Mouse (Mus musculus) heart, adult 9 months (tissue): Measurements from ENCODE around the gene Spin1.
A peak's percentile ranks its signal among the peaks of the same experiment; 100 is the strongest.
"Not testable (repeated sequence)": the region's sequence is repeated elsewhere in the genome, so short reads cannot be mapped to it uniquely, and the experiment has no call there.

Source experiments
- DNase-seq, 2 experiments: peaks; one replicate each; pipeline ENCODE4 v3.0.0; 2022; ENCODE audit warnings: low spot score in 2 of 2

Spin1 gene

GRCm38 (mm10) chr13:51094323-51095195 is 6.1 kb upstream of the Spin1 start:
- DNase-seq, result no peak

GRCm38 (mm10) chr13:51095196-51095715 is 5.4 kb upstream of the Spin1 start:
- DNase-seq, result no peak

- no peak for DNase-seq
These were observed 4.0 kb upstream of the Spin1 start for GRCm38 (mm10) chr13:51096644-51097043.

- DNase-seq, result no peak
These were observed 984 bp upstream of the Spin1 start for GRCm38 (mm10) chr13:51099560-51100232.

GRCm38 (mm10) chr13:51101016-51101776 is 516 bp downstream of the Spin1 start:
- DNase-seq, result peak; percentile 34 to 52

- peak in 1 of 2 experiments; percentile 23 for DNase-seq
These were observed 1.1 kb downstream of the Spin1 start for GRCm38 (mm10) chr13:51101777-51102132.

- peak; percentile 18 to 19 for DNase-seq
These were observed 2.5 kb downstream of the Spin1 start for GRCm38 (mm10) chr13:51103111-51103725.

- no peak for DNase-seq
These were observed 3.4 kb downstream of the Spin1 start for GRCm38 (mm10) chr13:51103861-51104650.

GRCm38 (mm10) chr13:51105861-51106655 is 5.4 kb downstream of the Spin1 start:
- DNase-seq, result no peak

GRCm38 (mm10) chr13:51106816-51107215 is 6.1 kb downstream of the Spin1 start:
- DNase-seq, result peak in 1 of 2 experiments; percentile 24

GRCm38 (mm10) chr13:51109517-51109916 is 8.8 kb downstream of the Spin1 start:
- DNase-seq, result no peak

- not testable (repeated sequence) for DNase-seq
These were observed 13.7 kb downstream of the Spin1 start for GRCm38 (mm10) chr13:51114398-51114797.

- DNase-seq, result no peak
These were observed 15.1 kb downstream of the Spin1 start for GRCm38 (mm10) chr13:51115762-51116161.

GRCm38 (mm10) chr13:51120734-51121133 is 20.1 kb downstream of the Spin1 start:
- no peak for DNase-seq

GRCm38 (mm10) chr13:51121966-51122365 is 21.3 kb downstream of the Spin1 start:
- DNase-seq, result no peak

GRCm38 (mm10) chr13:51122771-51123170 is 22.1 kb downstream of the Spin1 start:
- DNase-seq, result no peak

- DNase-seq, result no peak
These were observed 24.7 kb downstream of the Spin1 start for GRCm38 (mm10) chr13:51125357-51125756.

GRCm38 (mm10) chr13:51127906-51128305 is 27.2 kb downstream of the Spin1 start:
- DNase-seq, result no peak

- DNase-seq, result no peak
These were observed 27.7 kb downstream of the Spin1 start for GRCm38 (mm10) chr13:51128417-51128816.

GRCm38 (mm10) chr13:51131179-51131578 is 30.5 kb downstream of the Spin1 start:
- DNase-seq, result no peak
